Mouse (Mus musculus): ENCODE data around the gene Stxbp3. TPM values are rescaled to one million over a fixed set of nuclear protein-coding genes. Genes with fewer than 3 reads are reported as not detected.

Stxbp3 gene
- polyA plus RNA-seq, 1 experiment, result 11.4 TPM

GRCm38 (mm10) chr3:108762597-108763111, 77.7 kb downstream of the Stxbp3 start:
- TF ChIP-seq GATA1 (IDR thresholded peaks at IDR 0.05; ENCODE audit: low read length), result no peak

GRCm38 (mm10) chr3:108759566-108760420, 80.5 kb downstream of the Stxbp3 start:
- no peak for TF ChIP-seq GATA1 (IDR thresholded peaks at IDR 0.05; ENCODE audit: low read length)

GRCm38 (mm10) chr3:108757570-108757969, 82.8 kb downstream of the Stxbp3 start:
- TF ChIP-seq GATA1 (IDR thresholded peaks at IDR 0.05; ENCODE audit: low read length), result no peak

DNA sequence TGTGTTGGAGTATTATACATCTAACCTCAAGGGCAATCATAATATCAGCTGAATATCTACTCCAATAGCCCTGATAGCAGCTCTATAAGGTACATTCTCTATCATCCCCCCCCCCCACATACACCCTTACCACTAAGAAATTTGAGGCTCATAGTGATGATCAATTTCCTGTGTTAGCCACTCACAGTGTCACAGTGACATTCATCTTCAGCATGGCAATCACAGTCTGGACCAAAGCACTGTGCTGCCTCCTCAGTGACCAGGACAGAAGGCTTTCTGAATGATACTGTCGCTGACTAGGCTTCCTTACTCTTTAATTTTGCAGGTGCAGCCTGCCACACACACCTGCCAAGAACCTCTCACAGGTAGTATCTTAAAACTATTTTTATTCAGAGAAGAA, 84.2 kb downstream of the Stxbp3 start:
- TF ChIP-seq GATA1 (IDR thresholded peaks at IDR 0.05; ENCODE audit: low read length), result no peak

- TF ChIP-seq GATA1 (IDR thresholded peaks at IDR 0.05; ENCODE audit: low read length), result no peak
These were observed 84.8 kb downstream of the Stxbp3 start for GRCm38 (mm10) chr3:108755542-108755941.

- no peak for TF ChIP-seq GATA1 (IDR thresholded peaks at IDR 0.05; ENCODE audit: low read length)
These were observed 85.8 kb downstream of the Stxbp3 start for GRCm38 (mm10) chr3:108754541-108754940.

DNA sequence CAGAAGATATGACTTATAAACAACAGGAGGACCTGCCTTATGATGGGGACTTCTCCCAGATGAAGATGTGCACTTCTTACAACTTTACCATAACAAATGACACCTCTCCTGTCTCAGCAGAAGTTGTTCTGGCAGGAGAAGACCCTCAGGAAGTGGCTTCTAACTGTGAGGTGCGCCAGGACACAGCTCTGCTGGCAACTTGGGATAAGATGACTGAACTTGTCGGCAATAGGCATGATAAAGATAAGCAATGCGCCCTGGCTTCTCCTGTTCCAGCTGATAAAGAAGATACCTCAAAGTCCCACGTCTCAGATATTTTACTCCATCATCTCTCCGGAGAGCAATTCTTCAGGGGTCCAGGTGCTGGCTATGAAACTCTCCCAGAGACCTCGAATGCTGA, 88.6 kb downstream of the Stxbp3 start:
- peak; percentile 76 for TF ChIP-seq GATA1 (IDR thresholded peaks at IDR 0.05; ENCODE audit: low read length)

- no peak for TF ChIP-seq GATA1 (IDR thresholded peaks at IDR 0.05; ENCODE audit: low read length)
These were observed 89.3 kb downstream of the Stxbp3 start for GRCm38 (mm10) chr3:108751061-108751460.

GRCm38 (mm10) chr3:108744060-108744459, 96.3 kb downstream of the Stxbp3 start:
- no peak for TF ChIP-seq GATA1 (IDR thresholded peaks at IDR 0.05; ENCODE audit: low read length)

Other genes with a start within 250 kb of the Stxbp3 start
- 1.5 and 1.6 TPM in 2 replicates for gene Wdr47, start 249.2 kb downstream of the Stxbp3 start, polyA plus RNA-seq (2012)
- 15.5 and 21.0 TPM in 2 replicates for gene Clcc1, start 186.6 kb downstream of the Stxbp3 start, polyA plus RNA-seq (2012)
- gene Gpsm2, start 118.2 kb downstream of the Stxbp3 start, polyA plus RNA-seq (2012), result 7.0 and 25.5 TPM in 2 replicates
- gene Aknad1, start 100.9 kb downstream of the Stxbp3 start, polyA plus RNA-seq (2012), result not detected in 2 replicates
- gene Fndc7, start 49.5 kb upstream of the Stxbp3 start, polyA plus RNA-seq (2012), result not detected in 2 replicates
- 110 and 127 TPM in 2 replicates for gene Prpf38b, start 71.2 kb upstream of the Stxbp3 start, polyA plus RNA-seq (2012)
- 0.03 TPM in 1 of 2 replicates, not detected in the other for gene Henmt1, start 99.3 kb upstream of the Stxbp3 start, polyA plus RNA-seq (2012)
- not detected in 2 replicates for gene Gm9857, start 99.9 kb upstream of the Stxbp3 start, polyA plus RNA-seq (2012)
- gene Fam102b, start 187.1 kb upstream of the Stxbp3 start, polyA plus RNA-seq (2012), result not detected in 2 replicates
- not detected in 2 replicates for gene Slc25a54, start 239.9 kb upstream of the Stxbp3 start, polyA plus RNA-seq (2012)

All from G1E-ER4 (cell line).